Mouse (Mus musculus): ENCODE measurements around the gene Paqr7. TPM values are rescaled to one million over a fixed set of nuclear protein-coding genes. Genes with fewer than 3 reads are reported as not detected.

The Paqr7 gene
- polyA plus RNA-seq, 1 experiment = 7.6 TPM

DNA sequence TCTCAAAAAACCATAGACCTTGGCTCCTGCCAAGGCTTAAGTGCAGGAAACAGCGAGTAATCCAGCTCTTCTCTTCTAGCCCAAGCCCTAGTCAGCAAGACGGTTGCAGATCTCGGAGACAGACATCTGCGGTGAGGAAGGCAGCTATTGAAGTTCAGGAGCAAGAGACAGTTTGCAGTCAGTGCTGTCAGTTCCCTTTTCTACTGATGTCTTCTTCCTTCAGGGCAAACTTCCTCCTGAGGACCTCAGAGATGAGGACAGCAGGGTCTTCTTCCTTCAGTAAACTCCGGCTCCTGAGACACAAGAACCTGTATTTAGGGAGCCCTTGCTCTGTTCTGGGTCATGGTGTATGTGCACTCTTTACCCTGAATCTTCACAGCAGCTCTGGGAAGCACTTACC is 29.7 kb downstream of the Paqr7 start:
- Histone ChIP-seq H3K4me1 (ENCODE audit: control insufficient read depth, insufficient read depth, insufficient read length, low read length) (no peaks in the 10 kb centered on the region), H3K4me3 (ENCODE audit: insufficient read depth, low read depth, low read length) (no peak overlapping the region), H3K27ac (replicated peaks; ENCODE audit: low read depth, low read length) (no peak overlapping the region)

GRCm38 (mm10) chr4:134532928-134533327 is 36.4 kb downstream of the Paqr7 start:
- Histone ChIP-seq H3K27ac (replicated peaks; ENCODE audit: low read depth, low read length) (no peak overlapping the region), H3K4me1 (ENCODE audit: control insufficient read depth, insufficient read depth, insufficient read length, low read length) (peaks cover 9% of the 10 kb centered on the region), H3K4me3 (ENCODE audit: insufficient read depth, low read depth, low read length) (no peak overlapping the region)

DNA sequence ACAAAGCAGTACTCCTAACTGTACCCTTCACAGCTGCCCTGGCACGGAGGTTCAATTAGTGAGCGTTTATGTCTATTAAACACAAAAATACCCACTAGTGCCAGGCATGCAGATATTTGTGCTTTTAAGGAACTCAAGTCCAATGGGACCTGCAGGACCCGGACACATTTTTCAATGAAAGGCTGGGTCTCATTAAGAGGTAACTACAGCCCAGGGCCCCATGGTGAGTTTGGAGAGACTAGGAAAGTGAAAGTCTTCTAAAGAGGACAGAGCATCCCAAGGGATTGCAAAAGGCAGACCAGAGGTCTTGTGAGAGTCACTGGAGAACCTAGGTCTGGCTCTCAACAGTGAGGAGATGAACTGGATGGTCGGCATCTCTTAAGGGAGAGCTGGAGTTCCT is 36.9 kb downstream of the Paqr7 start:
- H3K4me1 ChIP-seq (ENCODE audit: control insufficient read depth, insufficient read depth, insufficient read length, low read length) = peaks cover 9% of the 10 kb centered on the region
- no peak overlapping the region for H3K27ac ChIP-seq (replicated peaks; ENCODE audit: low read depth, low read length)
- H3K4me3 ChIP-seq (ENCODE audit: insufficient read depth, low read depth, low read length) = peak overlapping the region; percentile 87; the same call in 1 of the 2 replicates

DNA sequence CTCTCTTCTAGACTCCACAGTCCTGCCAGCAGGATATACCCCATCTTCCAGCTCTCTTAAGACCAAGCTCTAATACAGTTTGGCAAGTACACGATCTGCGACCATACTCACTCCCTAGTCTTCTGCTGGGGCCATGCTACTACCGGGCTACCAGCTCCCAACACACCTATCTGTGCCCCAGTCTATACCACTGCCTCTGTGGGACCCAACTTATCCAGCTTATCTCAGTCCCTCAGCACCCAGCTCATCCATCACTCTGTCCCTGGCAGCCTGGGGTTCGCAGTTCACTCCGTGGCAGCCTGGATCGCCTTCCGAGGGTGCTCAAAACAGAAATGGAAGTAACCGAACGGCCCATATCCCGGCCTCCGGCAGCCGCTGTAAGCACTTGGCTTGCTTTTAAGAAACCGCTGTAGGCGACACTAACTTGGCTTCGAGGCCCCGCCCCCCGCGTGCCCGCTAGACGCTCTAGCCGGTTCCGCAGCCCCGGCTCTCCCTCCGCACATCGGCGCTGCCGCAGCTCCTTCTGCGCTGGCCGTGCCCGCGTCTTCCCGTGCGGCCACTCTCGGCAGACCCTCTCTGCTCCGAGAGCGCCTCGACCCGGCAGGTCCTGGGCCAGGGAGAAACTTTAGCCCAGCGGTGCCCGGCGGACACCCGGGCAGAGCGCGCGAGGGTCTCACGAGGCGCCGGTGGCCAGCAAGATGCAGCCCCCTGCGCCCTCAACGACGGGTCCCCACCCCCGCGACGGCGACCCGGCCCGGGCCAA is 37.8 kb downstream of the Paqr7 start:
- H3K4me1 ChIP-seq (ENCODE audit: control insufficient read depth, insufficient read depth, insufficient read length, low read length) = peaks cover 9% of the 10 kb centered on the region
- H3K4me3 ChIP-seq (ENCODE audit: insufficient read depth, low read depth, low read length) = peak overlapping the region; percentile 87
- peak overlapping the region; percentile 43 for H3K27ac ChIP-seq (replicated peaks; ENCODE audit: low read depth, low read length)

DNA sequence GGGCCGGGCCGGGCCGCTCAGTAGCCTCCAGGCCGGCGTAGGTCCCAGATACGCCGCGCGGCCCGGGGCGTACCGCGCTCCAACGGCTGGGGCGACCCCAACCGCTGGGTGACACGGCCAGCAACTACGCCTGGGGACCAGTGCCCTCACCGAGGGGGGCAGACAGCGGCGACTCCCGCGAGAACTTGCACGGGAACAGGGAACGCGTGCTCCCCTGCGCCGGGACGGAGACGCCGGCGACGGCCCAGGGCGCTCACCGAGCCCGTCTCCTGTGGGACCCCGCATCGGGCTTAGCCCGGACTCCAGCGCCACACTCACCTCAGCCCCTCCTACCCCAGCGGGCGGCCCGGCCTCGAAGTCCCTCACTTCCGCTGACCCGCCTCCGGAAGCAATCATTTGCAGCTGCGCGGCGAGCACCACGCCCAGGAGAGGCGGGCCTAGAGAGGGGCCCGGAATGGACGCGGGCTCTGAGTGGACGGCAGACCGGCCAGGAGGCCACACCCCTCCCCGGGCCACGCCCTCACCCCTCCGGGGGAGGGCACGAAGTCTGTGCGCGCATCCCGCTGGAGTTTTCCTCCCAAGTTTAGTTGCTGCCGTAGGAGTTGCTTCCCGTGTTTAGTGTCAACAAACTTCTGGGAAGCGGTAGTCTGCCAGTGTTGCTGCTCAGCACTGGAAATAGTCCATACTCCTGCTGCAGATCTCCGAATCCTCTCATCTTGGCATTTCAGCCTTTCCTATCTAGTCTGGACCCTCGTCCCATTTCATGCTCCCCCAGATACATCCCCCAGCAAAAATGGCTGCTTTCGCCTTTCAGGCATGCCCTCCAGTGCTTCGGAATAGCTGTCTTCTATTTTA is 38.7 kb downstream of the Paqr7 start, which contains the start of gene Mtfr1l:
TSS of gene Mtfr1l (minus strand) at position 456 of the 855 bp plus-strand sequence.
- Histone ChIP-seq H3K4me1 (ENCODE audit: control insufficient read depth, insufficient read depth, insufficient read length, low read length) (peaks cover 9% of the 10 kb centered on the region), H3K27ac (replicated peaks; ENCODE audit: low read depth, low read length) (peak within 1 kb of the TSS; percentile 43), H3K4me3 (ENCODE audit: insufficient read depth, low read depth, low read length) (peak within 1 kb of the TSS; percentile 87)

DNA sequence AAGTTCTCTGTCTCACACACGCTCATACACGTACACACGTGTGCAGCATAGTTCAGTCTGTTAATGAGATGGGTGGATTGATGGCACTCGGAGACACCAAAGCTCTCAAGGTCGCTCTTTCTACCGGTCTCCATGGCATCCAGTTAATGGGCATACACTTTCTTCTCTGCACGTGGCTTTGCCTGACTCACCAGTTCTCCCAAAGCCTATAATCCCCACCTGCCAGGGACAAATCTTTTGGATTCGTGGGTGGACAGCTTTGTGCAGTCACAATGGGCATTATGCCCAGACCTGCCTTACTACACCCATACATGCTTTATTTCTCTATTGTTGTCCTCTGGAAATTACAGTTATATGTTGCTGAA is 39.3 kb downstream of the Paqr7 start:
- peak overlapping the region; percentile 60 for H3K4me3 ChIP-seq (ENCODE audit: insufficient read depth, low read depth, low read length)
- peaks cover 9% of the 10 kb centered on the region for H3K4me1 ChIP-seq (ENCODE audit: control insufficient read depth, insufficient read depth, insufficient read length, low read length)
- peak overlapping the region; percentile 25; the same call in 1 of the 2 replicates for H3K27ac ChIP-seq (replicated peaks; ENCODE audit: low read depth, low read length)

DNA sequence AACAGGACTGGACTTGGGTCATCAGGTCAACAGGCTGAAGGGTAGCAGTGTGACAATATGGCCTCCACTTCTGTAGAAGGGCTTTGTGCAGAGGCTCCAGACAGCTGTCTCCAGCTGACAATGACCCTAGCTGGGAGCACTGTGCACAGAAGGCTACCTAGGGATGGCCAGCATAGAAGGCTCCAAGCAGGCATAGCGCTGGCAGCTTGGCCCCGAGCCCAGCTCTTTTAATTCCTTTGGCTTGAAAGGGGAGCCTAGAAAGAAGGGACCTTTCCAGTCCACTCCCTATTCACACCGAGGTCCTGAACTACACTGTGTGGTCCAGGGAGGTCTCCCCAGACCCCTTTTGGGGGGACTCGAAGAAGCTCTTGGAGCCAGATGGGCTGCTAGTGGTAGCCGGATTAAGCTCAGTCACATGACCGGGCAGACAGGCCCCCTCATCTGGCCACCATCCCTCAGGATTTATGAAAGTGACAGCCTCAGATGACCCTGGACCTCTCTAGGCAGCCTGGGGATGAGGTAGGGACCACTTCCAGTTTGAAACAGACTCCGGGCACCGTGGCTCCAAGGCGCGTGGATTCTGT is 42.6 kb downstream of the Paqr7 start:
- Histone ChIP-seq H3K4me1 (ENCODE audit: control insufficient read depth, insufficient read depth, insufficient read length, low read length) (peaks cover 3% of the 10 kb centered on the region; the same call in 1 of the 2 replicates), H3K4me3 (ENCODE audit: insufficient read depth, low read depth, low read length) (no peak overlapping the region), H3K27ac (replicated peaks; ENCODE audit: low read depth, low read length) (no peak overlapping the region)

- H3K4me3 ChIP-seq (ENCODE audit: insufficient read depth, low read depth, low read length) = no peak overlapping the region
- H3K4me1 ChIP-seq (ENCODE audit: control insufficient read depth, insufficient read depth, insufficient read length, low read length) = peaks cover 4% of the 10 kb centered on the region
- H3K27ac ChIP-seq (replicated peaks; ENCODE audit: low read depth, low read length) = no peak overlapping the region
Measured at GRCm38 (mm10) chr4:134542726-134543125, 46.2 kb downstream of the Paqr7 start.

- no peak overlapping the region for H3K27ac ChIP-seq (replicated peaks; ENCODE audit: low read depth, low read length)
- no peak overlapping the region for H3K4me3 ChIP-seq (ENCODE audit: insufficient read depth, low read depth, low read length)
- peaks cover 6% of the 10 kb centered on the region for H3K4me1 ChIP-seq (ENCODE audit: control insufficient read depth, insufficient read depth, insufficient read length, low read length)
Measured at GRCm38 (mm10) chr4:134543261-134543660, 46.8 kb downstream of the Paqr7 start.

GRCm38 (mm10) chr4:134546814-134547705 is 50.6 kb downstream of the Paqr7 start:
- peaks cover 6% of the 10 kb centered on the region for H3K4me1 ChIP-seq (ENCODE audit: control insufficient read depth, insufficient read depth, insufficient read length, low read length)
- H3K4me3 ChIP-seq (ENCODE audit: insufficient read depth, low read depth, low read length) = no peak overlapping the region
- 0 out of 2 replicates have a peak overlapping the region, but pooled peaks have one; percentile 6 for H3K27ac ChIP-seq (replicated peaks; ENCODE audit: low read depth, low read length)

DNA sequence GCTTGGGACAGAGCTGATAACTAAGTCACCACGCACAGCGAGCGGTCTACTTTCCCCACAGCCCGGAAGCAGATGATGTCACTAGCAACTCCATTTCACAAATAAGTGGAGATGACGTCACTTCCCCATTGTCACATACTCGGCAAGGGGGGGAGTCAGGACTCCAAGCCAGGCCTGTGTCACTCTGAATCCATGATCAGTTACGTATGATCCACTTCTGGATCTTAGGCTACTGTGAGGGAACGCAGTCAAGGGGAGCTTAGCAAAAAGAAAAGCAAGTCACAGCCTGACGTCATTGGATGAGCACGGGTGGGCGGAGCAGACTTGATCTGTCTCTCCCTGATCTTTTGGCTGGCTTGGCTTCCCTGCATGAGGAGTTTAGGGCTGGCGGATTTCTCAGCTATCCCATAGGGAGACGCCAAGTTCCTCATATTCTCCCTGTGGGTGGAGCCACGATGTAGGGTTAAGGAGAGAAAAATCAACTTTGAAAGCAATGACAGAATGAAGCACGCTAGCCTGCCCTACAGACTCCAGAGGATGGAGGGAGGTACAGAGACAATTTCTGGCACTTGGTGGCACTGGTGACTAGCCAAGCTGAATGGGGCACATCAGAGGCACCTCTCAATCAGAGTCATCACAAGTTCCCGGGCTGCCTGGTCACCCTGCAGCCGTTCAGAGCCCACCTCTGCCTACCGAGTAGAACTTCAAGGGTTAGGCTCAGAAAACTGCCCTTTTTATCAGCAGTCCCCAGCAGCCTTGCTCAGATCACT is 51.9 kb downstream of the Paqr7 start:
- Histone ChIP-seq H3K27ac (replicated peaks; ENCODE audit: low read depth, low read length) (peak overlapping the region; percentile 32), H3K4me3 (ENCODE audit: insufficient read depth, low read depth, low read length) (no peak overlapping the region), H3K4me1 (ENCODE audit: control insufficient read depth, insufficient read depth, insufficient read length, low read length) (peaks cover 6% of the 10 kb centered on the region)

- H3K27ac ChIP-seq (replicated peaks; ENCODE audit: low read depth, low read length) = no peak overlapping the region
- peaks cover 6% of the 10 kb centered on the region for H3K4me1 ChIP-seq (ENCODE audit: control insufficient read depth, insufficient read depth, insufficient read length, low read length)
- no peak overlapping the region for H3K4me3 ChIP-seq (ENCODE audit: insufficient read depth, low read depth, low read length)
Measured at GRCm38 (mm10) chr4:134549899-134550298, 53.4 kb downstream of the Paqr7 start.

DNA sequence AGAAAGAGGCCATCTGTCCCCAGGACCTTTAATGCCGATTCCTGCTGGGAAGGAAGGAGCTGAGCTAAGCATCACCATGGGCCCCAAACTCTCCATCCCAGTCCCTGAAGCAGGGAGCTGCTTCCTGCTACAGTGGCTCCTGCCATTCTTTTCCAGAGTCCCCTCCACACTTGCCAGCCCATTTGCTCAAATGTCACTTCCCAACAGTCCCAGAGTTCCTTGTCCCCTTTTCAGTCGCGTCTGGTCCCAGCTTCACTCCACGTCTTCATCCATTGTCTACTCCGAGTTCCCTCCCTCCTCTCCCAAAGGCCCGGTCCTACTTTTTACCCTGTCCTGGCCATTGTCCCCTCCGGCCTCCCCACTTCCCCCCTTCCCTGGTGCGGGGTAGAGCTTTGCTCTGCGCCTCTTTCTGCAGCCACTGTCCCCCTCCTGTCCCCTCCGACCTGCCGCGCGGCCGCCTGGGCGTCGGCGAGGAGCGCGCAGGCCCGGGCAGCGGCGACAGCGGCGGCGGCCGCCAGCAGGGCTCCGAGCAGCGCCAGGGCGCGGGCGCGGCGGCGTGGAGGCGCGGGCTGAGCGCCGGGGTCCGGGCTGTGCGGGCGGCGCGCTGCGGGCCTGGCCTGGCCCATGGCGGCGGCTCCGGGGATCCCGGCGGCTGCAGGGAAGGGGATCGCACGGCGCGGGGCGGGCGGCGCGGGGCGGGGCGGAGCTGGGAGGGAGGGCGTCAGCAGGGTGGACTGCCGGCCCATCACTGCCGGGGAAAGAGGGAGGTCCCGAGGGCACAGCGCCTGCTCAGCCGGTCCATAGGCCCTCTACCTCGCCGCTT is 55.2 kb downstream of the Paqr7 start, which contains the start of gene Selenon:
TSS of gene Selenon (minus strand) at position 673 of the 823 bp plus-strand sequence.
- H3K27ac ChIP-seq (replicated peaks; ENCODE audit: low read depth, low read length) = 0 out of 2 replicates have a peak within 1 kb of the TSS, but pooled peaks have one; percentile 21
- peak within 1 kb of the TSS; percentile 88 for H3K4me3 ChIP-seq (ENCODE audit: insufficient read depth, low read depth, low read length)
- peaks cover 6% of the 10 kb centered on the region for H3K4me1 ChIP-seq (ENCODE audit: control insufficient read depth, insufficient read depth, insufficient read length, low read length)
